Mouse (Mus musculus): ENCODE results near the gene Dop1b.
A peak's percentile ranks its signal among the peaks of the same experiment; 100 is the strongest.

The Dop1b gene

DNA sequence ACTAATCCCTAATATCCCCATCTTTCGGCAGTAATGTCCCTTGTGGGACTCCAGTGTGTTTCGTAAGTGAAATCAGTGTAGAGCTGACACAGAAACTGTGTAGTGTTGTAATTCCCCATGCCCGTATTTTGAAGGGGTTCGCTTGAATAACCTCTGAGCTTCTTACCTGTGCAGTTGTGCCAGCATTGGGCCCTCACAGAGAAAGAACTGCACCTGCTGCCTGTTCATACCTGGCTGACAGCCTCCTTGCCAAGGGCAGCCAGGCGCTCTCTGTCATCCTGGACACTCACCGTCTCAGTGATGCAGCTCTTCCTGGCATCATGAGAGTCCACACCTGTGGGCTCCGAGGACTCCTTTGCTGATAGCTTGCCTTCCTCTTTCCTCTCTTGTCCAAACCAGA, 1.3 kb downstream of the Dop1b start:
- DNase-seq (ENCODE audit: low spot score in 2 of 2) = no peak

DNA sequence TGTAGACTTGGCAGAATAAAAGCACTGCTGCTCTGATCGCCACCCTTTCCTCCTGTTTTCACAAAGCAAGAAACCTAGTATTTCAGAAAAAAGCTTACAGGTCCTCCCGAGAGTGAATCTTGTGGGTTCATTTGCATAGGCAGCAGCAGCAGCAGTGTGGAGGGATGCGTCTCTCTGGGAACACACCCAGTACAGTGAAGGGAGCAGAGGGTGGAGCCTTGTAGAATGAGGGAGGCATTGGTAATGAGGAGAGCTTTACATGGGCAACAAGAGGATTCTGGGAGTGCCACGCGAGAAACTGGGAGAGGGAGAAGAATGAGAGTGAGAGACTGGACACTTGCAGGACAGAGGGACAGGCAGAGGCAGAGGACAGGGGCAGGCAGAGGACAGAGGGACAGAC, 2.7 kb downstream of the Dop1b start:
- DNase-seq (ENCODE audit: low spot score in 2 of 2) = no peak

DNA sequence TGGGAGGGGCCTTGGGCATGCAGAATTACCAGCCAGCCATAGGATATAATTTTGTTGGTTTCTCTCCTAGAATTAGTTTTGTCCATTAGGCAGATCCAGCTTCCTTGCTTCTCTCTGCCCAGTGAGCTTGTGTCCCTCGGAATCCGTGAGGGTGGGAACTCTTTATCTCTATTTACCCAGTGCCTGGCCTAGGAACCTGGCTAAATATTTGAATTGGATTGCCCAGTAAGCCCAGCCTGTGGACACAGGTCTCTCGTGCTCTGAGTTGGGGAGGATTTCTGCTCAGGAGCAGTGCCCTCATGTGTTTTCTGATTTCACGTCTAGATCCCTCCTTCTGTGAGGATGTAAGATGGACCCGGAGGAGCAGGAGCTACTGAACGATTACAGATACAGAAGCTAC, 4.1 kb downstream of the Dop1b start:
- no peak for DNase-seq (ENCODE audit: low spot score in 2 of 2)

DNA sequence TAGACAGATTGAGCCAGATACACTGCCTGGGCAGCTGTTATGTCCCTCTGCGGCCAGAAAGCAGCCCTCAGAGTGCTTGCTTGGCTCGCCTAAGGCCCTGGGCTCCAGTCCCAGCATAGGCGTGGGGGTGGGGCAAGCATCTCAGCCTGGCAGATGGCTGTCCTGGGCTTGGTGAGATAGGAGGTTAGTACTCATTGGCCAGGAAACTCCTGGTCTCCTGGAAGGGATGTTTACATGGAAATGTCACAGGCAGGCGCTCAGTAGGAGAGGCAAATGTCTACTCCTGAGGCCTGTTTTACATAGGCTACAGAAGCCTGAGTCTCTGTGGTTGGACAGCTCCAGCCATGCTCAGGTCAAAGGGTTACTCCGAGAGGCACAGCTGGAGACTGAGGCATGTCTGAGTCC, 5.6 kb downstream of the Dop1b start:
- DNase-seq (ENCODE audit: low spot score in 2 of 2) = peak; percentile 67 to 70

DNA sequence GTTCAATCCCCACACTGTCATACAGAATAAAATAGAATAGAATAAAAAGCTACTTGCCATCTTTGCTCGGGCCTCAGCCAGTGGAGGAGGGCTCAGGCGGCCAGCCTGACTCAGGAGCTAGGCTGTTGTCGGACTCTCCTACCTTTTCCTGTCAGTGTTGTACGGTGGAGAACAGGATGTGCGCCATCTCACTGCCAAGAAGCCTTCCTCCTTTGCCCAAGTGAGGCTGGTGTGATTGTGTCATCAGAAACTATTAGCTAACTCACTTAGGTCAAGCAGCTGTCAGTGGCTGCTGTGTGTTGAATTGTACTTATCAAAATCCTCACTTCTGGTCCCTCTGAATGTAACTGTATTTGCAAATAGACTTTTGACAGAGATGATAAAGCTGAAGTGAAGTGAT, 10.1 kb downstream of the Dop1b start:
- no peak for DNase-seq (ENCODE audit: low spot score in 2 of 2)

DNA sequence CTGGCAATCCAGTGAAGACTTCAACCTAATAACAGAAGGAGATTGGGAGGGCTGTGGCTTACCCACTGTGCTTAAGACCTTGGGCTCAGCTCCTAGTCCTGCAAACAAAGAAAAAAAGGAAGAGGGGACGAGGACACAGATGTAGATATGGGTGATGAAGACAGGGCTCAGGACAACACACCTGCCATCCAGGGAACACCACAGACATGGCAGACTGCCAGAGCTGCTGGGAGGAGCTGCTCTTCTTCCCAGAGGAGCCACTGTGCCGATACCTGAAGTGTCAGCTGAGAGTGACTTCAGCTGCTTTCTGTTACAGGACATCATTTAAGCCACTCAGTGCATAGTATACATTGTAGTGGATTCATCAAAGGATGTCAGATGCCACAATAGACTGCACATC, 10.8 kb downstream of the Dop1b start:
- DNase-seq (ENCODE audit: low spot score in 2 of 2) = no peak

DNA sequence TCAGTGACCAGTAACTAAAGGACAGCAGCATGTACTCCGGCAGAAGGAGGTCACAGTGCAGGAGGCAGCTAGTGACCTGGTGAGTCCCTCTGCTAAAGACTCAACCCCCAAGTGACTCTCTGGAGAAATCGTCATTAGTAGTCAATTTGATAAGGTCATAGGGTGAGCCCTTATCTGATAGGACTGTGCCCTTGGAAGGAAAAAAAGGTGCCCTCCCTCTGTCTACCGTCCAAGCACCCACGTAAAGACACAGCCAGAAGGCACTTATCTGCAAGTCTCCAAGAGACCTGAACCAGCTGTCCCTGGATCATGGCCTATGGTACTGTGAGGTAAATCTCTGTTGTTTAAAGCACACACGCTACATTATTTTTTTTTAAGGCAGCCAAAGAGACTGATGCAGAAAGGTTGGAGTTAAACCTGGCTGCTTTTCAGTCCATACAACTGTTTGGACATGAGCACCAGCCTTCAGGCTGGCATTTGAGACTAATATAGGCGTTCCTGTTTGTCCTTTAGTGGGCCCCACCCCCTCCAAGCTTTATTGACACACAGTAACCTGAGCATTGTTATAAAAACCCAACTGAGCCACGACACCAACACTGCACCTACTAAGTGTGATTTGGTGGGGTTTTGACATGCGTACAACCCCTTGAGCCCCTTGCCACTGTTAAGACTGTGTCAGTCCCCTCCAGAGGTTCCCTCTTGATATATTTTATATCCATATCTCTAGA, 13.9 kb downstream of the Dop1b start:
- DNase-seq (ENCODE audit: low spot score in 2 of 2) = no peak

DNA sequence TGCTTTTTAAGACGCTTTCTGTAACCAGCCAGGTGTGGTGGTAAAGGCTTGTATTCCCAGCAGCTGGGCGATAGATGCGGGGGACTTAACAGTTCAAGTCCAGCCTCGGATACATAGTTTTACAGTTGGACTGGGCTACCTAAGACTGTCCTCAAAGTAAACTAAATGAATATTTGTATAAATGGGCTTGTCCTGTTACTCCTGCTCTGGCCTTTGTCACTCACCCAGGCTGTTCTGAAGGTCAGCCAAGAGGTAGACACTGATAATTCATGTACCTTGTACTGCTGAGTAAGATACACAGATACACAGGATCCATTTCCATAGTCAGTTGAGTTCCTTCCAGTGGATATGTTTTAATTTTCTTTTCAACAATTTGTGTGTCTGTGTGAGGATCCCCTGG, 14.5 kb downstream of the Dop1b start:
- no peak for DNase-seq (ENCODE audit: low spot score in 2 of 2)

DNA sequence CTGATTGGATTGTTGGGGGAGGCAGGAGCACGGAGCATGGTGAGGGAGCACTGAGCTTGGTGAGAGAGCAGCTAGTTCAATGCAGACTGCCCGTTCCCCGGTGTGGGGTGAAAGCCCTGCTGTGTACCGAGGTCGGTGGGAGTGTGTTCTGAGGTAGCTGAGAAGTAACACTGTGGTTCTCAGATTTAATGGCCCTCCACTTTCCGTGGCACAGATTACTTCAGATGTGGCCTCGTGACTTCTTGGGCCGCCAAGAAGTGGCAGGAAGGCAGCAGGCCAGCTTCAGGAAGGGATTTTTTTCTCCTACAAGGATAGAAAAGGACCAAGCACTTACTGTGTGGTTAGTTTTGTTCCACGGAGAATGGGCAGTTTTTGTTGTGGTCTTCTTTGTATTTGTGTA, 17.0 kb downstream of the Dop1b start:
- no peak for DNase-seq (ENCODE audit: low spot score in 2 of 2)

DNA sequence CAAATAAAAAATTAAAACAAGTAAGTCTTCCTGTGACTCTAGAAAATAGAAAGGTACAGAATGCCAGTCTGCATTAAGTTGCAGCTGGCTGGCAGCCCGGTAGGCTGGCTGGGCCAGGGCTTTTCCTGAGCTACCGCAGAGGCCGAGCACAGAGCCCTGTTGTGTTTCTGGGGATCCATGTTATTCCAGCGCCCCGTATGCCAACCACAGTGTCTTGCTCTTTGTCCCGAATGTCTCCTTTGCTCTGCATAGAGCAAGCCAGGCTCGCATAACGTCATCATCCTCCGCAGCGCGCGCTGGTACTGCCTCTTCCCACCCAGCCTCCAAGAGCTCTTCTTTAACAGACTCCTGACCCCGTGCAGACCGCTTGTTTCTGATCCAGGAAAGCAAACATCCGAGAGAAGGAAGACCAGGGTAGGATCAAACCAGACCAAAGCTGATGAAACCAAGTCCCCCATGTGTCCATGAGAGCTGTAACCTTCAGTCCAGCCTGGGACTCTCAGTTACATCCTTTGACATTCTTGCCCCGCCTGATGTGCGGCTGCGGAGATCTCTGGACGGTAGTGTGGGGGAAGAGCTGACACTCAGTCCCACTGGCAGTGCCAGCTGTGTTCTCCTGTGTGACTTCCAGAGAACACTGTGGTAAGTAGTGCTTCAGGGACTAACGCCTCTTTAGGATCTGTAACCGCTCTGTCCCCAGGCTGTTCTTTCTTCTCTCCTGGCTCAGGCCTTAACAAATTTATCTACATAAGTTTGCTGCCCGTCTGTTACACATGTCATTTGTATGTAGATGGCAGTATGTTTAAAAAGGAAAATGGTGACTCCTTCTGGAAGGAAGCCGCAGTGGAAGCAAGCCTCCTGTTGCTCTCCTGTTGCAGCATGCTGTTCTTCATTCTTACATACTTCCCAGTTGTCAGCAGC, 18.4 kb downstream of the Dop1b start:
- DNase-seq (ENCODE audit: low spot score in 2 of 2) = no peak

DNA sequence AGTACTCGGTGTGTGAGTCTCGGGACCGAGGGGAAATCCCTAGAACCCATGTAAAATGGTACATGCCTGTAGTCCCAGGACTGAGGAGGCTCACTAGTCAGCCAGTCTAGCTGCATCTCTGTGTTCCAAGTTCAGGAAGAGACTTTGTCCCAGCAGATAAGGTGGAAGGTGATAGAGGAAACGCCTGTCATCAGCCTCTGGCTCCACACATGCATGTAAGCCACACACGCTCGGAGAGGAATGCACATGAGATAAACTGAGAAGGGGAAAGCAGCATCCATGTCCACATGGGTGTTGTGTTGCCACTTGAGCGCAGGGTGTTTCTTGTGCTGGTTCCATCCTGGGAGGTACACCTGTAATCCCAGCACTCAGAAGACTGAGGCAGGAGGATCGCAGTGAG, 19.6 kb downstream of the Dop1b start:
- DNase-seq (ENCODE audit: low spot score in 2 of 2) = no peak

DNA sequence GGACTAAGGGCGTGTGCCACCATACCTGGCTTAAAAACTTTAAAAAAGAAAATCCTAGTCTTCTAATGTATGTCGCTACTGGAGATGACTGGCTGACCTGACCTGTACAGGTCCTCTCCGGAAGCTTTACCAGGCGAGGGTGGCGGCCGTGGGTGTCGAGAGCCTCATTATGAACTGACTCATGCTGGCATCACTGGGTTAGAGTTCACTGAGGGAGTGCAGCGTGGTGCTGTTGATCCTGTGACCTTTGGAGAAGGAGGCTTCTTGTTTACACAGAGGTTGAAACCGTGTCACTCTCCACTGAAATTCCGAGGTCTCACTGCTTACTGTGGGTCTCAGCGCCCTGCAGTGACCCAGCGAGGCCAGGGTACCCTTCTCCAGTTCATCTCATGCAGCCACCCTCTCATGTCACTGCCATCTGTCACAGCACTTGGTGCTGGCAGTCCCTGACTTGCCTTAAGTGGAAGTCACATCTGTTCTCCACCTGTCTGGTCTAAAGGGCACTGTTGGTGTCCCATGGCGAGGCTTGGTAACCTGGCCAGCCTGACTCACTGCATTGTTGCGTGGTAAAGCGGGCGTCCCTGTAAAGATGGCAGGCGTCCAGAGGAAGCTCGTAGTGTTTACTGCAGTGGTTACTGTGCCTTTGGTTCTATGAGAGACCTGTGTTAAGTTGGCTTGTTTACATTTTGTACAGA, 21.3 kb downstream of the Dop1b start:
- DNase-seq (ENCODE audit: low spot score in 2 of 2) = no peak

DNA sequence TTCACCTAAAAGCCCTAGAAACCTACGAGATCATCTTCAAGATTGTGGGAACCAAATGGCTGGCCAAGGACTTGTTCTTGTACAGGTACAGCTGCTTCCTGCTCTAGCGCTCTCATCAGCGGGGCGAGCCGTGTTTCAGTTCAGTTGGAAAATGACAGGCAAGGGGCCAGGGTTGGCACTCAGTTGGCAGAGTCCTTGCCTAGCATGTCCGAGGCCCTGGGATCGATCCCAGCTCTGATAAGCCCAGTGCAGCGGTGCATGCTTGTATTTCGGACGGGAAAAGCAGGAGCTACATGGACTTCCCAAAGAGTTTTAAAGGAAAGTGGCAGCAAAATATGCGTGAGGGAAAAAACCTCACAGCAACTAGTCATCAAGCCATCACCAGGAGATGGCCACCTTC, 27.5 kb downstream of the Dop1b start:
- DNase-seq (ENCODE audit: low spot score in 2 of 2) = no peak

DNA sequence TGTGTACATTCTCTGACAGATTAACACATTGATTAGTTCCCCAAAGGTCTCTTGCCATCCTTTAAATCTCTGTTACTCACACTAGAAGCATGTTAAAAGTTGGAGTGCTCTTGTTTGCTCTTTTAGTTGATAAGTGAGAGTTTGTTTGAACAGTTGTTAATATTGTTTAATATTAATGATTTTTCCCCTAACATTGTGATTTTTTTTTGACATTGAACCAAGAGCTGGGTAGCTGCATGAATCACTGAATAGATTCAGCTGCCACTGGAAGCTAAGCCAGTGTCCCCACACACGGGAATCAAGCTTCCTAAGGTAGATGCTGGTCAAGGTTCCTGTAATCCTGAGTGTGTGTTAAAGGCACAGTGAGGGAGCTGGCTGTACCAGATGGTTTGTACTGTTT, 31.2 kb downstream of the Dop1b start:
- DNase-seq (ENCODE audit: low spot score in 2 of 2) = no peak

DNA sequence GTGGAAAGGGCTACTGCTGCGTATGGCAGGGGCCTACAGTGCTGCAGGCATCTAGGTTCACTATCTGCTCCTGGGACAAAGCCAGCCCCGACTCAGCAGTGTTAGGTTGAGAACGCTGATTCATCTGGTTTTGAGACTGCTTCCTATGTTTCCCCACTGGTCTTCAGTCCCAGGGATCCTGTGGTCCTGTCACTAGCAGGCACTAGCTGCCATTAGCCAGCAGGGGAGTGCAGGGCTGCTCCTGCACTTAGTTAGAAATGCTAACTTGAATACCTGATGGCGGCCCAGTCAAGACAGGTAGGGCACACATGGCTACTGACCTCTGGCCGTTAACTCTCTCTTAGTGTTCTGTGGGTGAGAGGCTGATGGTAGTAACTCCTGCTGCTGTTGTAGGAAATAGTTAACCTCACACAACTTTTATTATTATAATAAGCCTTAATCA, 32.4 kb downstream of the Dop1b start:
- no peak for DNase-seq (ENCODE audit: low spot score in 2 of 2)

DNA sequence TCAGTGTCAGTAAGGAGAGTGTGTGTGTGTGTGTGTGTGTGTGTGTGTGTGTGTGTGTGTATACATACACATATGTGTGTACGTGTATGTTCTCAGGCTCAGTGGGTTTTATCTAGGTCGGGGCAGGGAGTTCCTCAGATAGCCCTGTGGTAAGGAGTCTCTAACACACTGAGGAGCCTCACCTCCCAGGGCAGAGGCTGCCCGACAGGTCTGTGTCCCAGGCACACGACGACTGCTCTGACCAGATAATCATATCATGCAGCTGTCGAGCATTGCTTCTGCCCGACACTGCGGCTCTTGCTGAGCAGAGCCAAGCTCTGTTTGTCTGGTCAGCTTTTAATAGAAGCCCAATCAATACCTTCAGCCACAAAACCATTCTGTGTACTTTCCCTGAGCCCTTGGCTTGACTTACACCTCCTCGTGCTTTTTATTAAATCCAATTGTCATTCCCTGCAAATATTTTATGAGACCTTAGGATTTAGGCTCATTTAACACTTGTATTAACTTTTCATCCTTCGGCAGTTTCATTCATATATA, 33.2 kb downstream of the Dop1b start:
- DNase-seq (ENCODE audit: low spot score in 2 of 2) = no peak

DNA sequence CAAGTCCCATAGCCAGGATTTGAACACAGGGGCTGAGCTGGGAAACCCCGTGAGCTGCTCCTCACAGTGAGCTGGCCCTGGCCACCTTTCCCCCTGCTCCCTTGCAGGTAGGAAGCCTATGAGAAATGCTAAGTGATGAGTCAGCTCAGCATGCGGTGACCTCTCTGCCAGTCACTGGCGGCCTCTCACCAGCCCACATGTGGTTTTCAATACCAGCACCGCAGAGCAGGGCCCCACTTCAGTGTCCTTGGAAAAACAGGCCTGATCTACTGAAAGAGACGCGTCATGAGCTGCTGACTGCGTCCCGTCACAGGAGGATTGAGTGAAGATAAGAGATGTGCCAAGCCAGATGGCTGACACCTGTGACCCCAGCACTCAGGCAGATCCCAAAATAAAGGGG, 34.7 kb downstream of the Dop1b start:
- DNase-seq (ENCODE audit: low spot score in 2 of 2) = no peak

DNA sequence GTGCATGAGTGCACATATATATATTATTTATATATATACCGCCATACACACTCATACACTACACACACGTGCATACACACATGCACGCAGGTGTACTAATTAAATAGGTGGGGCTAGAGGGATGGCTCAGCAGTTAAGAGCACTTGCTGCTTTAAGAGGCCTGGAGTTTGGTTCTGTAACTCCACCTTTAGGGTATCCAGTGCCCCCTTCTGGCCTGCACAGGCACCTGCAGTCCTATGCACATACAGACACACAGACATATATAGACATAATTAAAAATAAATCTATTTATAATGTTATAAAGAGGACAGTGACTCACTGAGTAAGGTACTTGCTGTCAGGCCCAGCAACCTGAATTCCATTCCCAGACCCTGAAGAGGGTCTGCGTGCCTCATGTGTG, 35.3 kb downstream of the Dop1b start:
- DNase-seq (ENCODE audit: low spot score in 2 of 2) = no peak

DNA sequence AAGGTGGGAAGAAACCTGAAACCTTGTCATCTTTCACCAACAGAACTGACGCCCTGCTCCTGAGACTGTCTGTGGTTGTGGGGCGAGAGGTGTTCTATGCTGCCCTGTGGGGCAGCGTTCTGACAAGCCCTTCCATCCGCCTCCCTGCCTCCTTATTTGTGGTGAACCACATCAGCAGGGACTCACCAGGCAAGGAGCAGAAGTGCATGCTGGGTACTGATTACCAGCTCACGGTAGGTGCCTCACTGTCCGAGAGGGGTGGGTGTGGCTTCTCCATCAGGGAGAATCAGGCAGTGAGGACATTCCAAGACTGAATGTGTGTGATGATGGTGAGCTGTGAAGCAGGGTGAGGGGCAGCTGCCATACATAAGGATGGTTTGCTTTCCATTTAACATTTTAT, 35.7 kb downstream of the Dop1b start:
- no peak for DNase-seq (ENCODE audit: low spot score in 2 of 2)

DNA sequence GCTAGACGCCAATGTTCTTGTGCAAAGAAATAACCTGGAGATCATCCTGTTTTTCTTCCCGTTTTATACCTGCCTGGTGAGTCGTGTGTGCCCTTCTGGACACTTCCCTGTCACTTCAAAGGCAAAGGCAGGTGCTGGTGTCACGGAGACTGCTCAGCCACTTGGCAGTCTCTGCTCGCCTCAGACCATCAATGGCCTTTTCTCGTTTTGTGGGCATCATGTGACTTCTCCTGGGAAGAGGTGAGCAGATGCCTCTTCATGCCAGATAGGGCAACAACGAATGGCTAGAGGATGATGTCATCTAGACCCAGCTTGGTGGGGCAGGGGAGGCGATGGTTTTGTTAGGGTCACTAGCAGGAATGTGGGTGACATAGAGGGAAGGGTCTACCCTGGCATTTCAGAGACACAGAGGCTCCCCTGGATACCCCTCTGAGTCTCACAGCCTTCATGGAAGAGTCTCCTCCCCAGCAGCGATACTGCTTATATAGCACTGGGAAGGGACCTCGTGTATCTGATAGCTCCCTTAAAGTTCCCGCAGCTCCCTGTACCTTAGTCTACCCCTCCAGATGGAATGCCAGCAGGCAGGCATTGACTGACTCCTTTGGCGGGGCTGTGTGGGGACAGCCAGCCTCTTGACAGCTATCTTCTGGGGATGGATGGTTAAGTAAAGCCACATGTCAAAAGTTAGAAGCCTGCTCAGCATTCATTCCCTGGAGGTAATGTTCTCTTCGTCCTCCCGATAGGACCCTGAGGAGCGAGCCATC, 37.6 kb downstream of the Dop1b start:
- DNase-seq (ENCODE audit: low spot score in 2 of 2) = no peak

DNA sequence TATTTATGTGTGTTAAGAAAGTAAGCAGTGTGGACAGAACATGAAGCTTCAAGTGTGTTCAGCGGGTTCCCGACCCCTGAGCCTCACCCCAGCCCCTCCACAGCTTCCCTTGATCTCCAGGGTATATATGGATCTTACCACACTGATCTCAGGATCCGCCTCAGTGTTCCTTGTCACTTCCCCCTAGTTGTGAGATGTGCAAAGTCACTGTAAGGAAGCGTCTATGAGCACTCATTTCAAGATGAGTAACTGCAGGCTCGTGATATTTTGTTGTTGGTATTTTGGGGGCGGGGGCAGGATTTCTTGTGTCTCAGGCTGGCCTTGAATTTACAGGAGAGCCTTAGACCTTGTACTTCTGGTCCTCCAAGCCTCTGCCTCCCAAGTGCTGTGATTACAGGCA, 38.8 kb downstream of the Dop1b start:
- no peak for DNase-seq (ENCODE audit: low spot score in 2 of 2)

DNA sequence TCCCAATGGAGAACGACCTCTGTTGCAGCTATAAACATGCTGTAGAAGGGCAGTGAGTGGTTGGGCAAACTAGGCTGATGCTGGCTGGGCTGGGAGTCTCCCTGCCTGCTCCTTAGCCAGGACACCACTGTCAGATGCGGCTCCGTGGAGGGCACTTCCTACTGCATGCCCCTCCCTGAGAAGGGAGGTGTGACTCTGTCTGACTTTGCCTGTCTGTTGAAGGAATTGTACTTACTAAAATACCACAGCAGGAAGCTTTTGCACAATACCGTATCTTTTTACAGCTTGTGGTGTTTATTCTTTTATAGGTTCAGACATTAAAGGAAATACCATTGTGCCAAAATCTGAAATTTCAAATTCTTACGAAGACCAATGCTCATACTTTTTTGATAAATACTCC, 40.1 kb downstream of the Dop1b start:
- no peak for DNase-seq (ENCODE audit: low spot score in 2 of 2)

Data from urinary bladder, postnatal 4 days (tissue).